In the genomic region with DNA sequence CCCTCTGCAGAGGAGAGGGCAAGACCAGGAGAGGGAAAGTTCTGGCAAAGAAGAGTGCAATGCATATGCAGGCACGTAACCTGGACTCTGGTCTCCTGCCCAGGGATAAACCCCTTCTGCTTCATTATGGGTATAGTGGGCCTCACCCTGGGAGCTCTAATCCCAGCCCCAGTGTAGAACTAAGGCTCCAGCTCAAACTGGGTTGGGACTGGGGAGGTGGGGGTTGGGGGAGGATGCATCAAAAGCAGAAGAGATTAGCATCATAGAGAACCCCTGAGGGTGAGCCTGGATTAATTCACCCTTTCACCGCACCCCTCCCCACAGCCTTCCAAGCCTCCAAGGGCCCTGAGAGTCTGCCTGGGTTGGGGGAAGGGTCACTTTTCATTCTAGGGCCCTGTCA, we compare ENCODE assay signal across 24 mouse cellular contexts. TPM values are rescaled to one million over a fixed set of nuclear protein-coding genes. Genes with fewer than 3 reads are reported as not detected.
A peak's percentile ranks its signal among the peaks of the same experiment; 100 is the strongest.
DNase-seq lines count a peak whose midpoint lies in the region; ATAC-seq lines count a peak whose summit lies in the region.
"Had no signal": no experiment of that assay in that cellular context is flagged by ENCODE, and none has a peak within 500 bp of the region (broad histone marks: within the 10 kb centered on the region; RNA-seq: fewer than 3 reads in every experiment).

No protein-coding gene starts in this region.

- peaks cover 24% of the 10 kb centered on the region; the same call in 1 of the 2 replicates for H3K27me3 ChIP-seq in hindbrain, embryonic 10.5 days (ENCODE audit: insufficient read depth, poor library complexity, severe bottlenecking)
- no peaks in the 10 kb centered on the region for H3K27me3 ChIP-seq in hindbrain, embryonic 13.5 days
- no peaks in the 10 kb centered on the region for H3K27me3 ChIP-seq in liver, embryonic 11.5 days (replicated peaks; ENCODE audit: control insufficient read depth, insufficient read depth, low read length)
- H3K27me3 ChIP-seq: forebrain, embryonic 15.5 days; heart, embryonic 13.5 days; intestine, embryonic 15.5 days; Patski had no signal

- H3K4me1 ChIP-seq in hindbrain, embryonic 10.5 days (replicated peaks), result peaks cover 32% of the 10 kb centered on the region
- peaks cover 20% of the 10 kb centered on the region for H3K4me1 ChIP-seq in hindbrain, embryonic 13.5 days (replicated peaks)
- H3K4me1 ChIP-seq in liver, embryonic 11.5 days (replicated peaks; ENCODE audit: control insufficient read depth, insufficient read depth, low read length), result peaks cover 27% of the 10 kb centered on the region

- 48% methylated on average over 2 of the region's 2 CpGs for WGBS in hindbrain, embryonic 10.5 days
- WGBS in hindbrain, embryonic 13.5 days, result 40% methylated on average over 2 of the region's 2 CpGs
- 85% methylated on average over 2 of the region's 2 CpGs for WGBS in liver, embryonic 11.5 days

- no peaks in the 10 kb centered on the region for H3K36me3 ChIP-seq in hindbrain, embryonic 10.5 days
- H3K36me3 ChIP-seq in hindbrain, embryonic 13.5 days, result no peaks in the 10 kb centered on the region
- H3K36me3 ChIP-seq in liver, embryonic 11.5 days (ENCODE audit: control insufficient read depth, insufficient read depth, low read length), result no peaks in the 10 kb centered on the region
- H3K36me3 ChIP-seq: forebrain, embryonic 15.5 days; G1E; heart, embryonic 13.5 days; intestine, embryonic 15.5 days had no signal

- DNase-seq in adrenal gland, postnatal 14 days, result peak; percentile 2
- DNase-seq in adrenal gland, adult (ENCODE audit: inconsistent age in 2 of 2, low spot score in 1 of 2), result no peak
- DNase-seq in hindbrain, embryonic 10.5 days (ENCODE audit: low spot score), result no peak
- peak; percentile 38 for DNase-seq in retina, postnatal 1 day
- DNase-seq in retina, embryonic 14.5 days (ENCODE audit: low spot score), result no peak
- no peak for DNase-seq in liver, embryonic 11.5 days (ENCODE audit: low spot score)
- DNase-seq: adrenal gland, postnatal 10 days; cerebellum, adult 8-10 months; heart, postnatal 36 days; kidney, adult 8-10 months; kidney, postnatal 14 days; layer of hippocampus, postnatal 36 days; liver, postnatal 0 days had no signal

- H3K9ac ChIP-seq in hindbrain, embryonic 13.5 days, result no peak overlapping the region
- H3K9ac ChIP-seq in liver, embryonic 11.5 days (ENCODE audit: low read depth, low read length), result no peak overlapping the region
- H3K9ac ChIP-seq: forebrain, embryonic 15.5 days; heart, embryonic 13.5 days; intestine, embryonic 15.5 days; liver, postnatal 0 days had no signal

- no peak overlapping the region for H3K4me2 ChIP-seq in hindbrain, embryonic 13.5 days
- H3K4me2 ChIP-seq in liver, embryonic 11.5 days, result no peak overlapping the region
- H3K4me2 ChIP-seq: forebrain, embryonic 15.5 days; heart, embryonic 13.5 days; intestine, embryonic 15.5 days had no signal

- ATAC-seq in hindbrain, embryonic 13.5 days (ENCODE audit: low FRiP score), result no peak
- ATAC-seq in liver, embryonic 11.5 days (replicated peaks; ENCODE audit: low FRiP score), result no peak
- ATAC-seq: activated CD4-positive, CD25-positive, alpha-beta regulatory T cell, adult 4 months; forebrain, embryonic 15.5 days; hindbrain, embryonic 16.5 days; intestine, embryonic 15.5 days; liver, postnatal 0 days; lung, postnatal 0 days; Patski had no signal

- no peaks in the 10 kb centered on the region for H3K9me3 ChIP-seq in hindbrain, embryonic 10.5 days
- H3K9me3 ChIP-seq in hindbrain, embryonic 13.5 days, result no peaks in the 10 kb centered on the region
- no peaks in the 10 kb centered on the region for H3K9me3 ChIP-seq in liver, embryonic 11.5 days (ENCODE audit: control insufficient read depth, low read length)
- H3K9me3 ChIP-seq: forebrain, embryonic 15.5 days; heart, embryonic 13.5 days; intestine, embryonic 15.5 days had no signal

- H3K4me3 ChIP-seq in hindbrain, embryonic 10.5 days, result no peak overlapping the region
- H3K4me3 ChIP-seq in hindbrain, embryonic 13.5 days, result no peak overlapping the region
- H3K4me3 ChIP-seq in liver, embryonic 11.5 days (ENCODE audit: low read depth, low read length), result no peak overlapping the region
- H3K4me3 ChIP-seq: forebrain, embryonic 15.5 days; heart, embryonic 13.5 days; intestine, embryonic 15.5 days; layer of hippocampus, adult 2 months had no signal

- H3K27ac ChIP-seq in hindbrain, embryonic 10.5 days, result peak overlapping the region; percentile 59; the same call in 1 of the 2 replicates
- no peak overlapping the region for H3K27ac ChIP-seq in hindbrain, embryonic 13.5 days
- no peak overlapping the region for H3K27ac ChIP-seq in liver, embryonic 11.5 days (ENCODE audit: low read depth, low read length)
- H3K27ac ChIP-seq: forebrain, embryonic 15.5 days; heart, embryonic 13.5 days; intestine, embryonic 15.5 days; layer of hippocampus, adult 2 months; macrophage had no signal

RNA-seq across cellular contexts. Expression of gene Zmiz1, which starts 10.5 kb away (rescaled TPM):
- 96.4 and 96.9 TPM in 2 replicates for total RNA-seq in adrenal gland, postnatal 14 days (2021)
- 44.4 and 60.1 TPM in 2 replicates for polyA plus RNA-seq in hindbrain, embryonic 10.5 days (2016; fragmentation: Nextera tagmentation; extraction: Ambion mirVana)
- polyA plus RNA-seq in hindbrain, embryonic 13.5 days (2015; fragmentation: Nextera tagmentation; extraction: Ambion mirVana), result 58.5 and 65.3 TPM in 2 replicates
- 27.5 and 31.0 TPM in 2 replicates for polyA plus RNA-seq in liver, embryonic 11.5 days (2014; fragmentation: Nextera tagmentation; extraction: Ambion mirVana)

Comparison
In these comparisons a context has a peak if more than half of its experiments do, and no peak if none do; other contexts are left out.
1. DNase-seq: peak in adrenal gland, postnatal 14 days (single experiment) and retina, postnatal 1 day (single experiment); none in adrenal gland, adult (0 of 2), hindbrain, embryonic 10.5 days (single experiment), retina, embryonic 14.5 days (single experiment) and liver, embryonic 11.5 days (single experiment).